Mouse (Mus musculus) spleen, adult 2 months (tissue): ENCODE measurements at regions not wholly inside any gene's neighbourhood (a gene's known extent, or its start where the extent isn't known, plus 50 kb on each side); places are given as distances from the start of the nearest gene placed in this dataset.

Experiments used
- DNase-seq, 2 experiments: peaks; one replicate each; pipeline versions ENCODE4 v3.0.0 to v3.0.0-alpha.2; 2012 to 2021; ENCODE audit warnings: low spot score in 2 of 2, low read depth in 1 of 2
- H3K27ac ChIP-seq: fragments of 200-500 bp; 2 replicates; pipeline ENCODE4 v1.5.1; 2012; ENCODE audit warnings: low read length, inconsistent platforms; ENCODE audit not compliant: insufficient read depth
- H3K27me3 ChIP-seq: fragments of 200-500 bp; 2 replicates; pipeline ENCODE4 v1.6.1; 2012; ENCODE audit warnings: mild to moderate bottlenecking, moderate library complexity, low read length, inconsistent platforms; ENCODE audit not compliant: control insufficient read depth, insufficient read depth
- H3K36me3 ChIP-seq: fragments of 200-500 bp; 2 replicates; pipeline ENCODE4 v1.6.1; 2012; ENCODE audit warnings: mild to moderate bottlenecking, low read length, inconsistent platforms; ENCODE audit not compliant: control insufficient read depth, insufficient read depth
- H3K4me1 ChIP-seq: fragments of 200-500 bp; 2 replicates; pipeline ENCODE4 v1.6.1; 2011; ENCODE audit warnings: inconsistent platforms; ENCODE audit not compliant: control insufficient read depth, insufficient read depth, insufficient read length
- H3K4me3 ChIP-seq: fragments of 200-500 bp; 2 replicates; pipeline ENCODE4 v1.5.1; 2011; ENCODE audit warnings: mild to moderate bottlenecking, inconsistent platforms; ENCODE audit not compliant: insufficient read depth, insufficient read length; ENCODE audit errors: extremely low read depth
- CTCF ChIP-seq: fragments of 200-500 bp; IDR thresholded peaks from 2 replicates; pipeline ENCODE4 v1.5.1; 2011; ENCODE audit warnings: mild to moderate bottlenecking, inconsistent platforms; ENCODE audit not compliant: insufficient read depth, insufficient read length, insufficient replicate concordance; ENCODE audit errors: extremely low read depth
- POLR2A ChIP-seq: fragments of 200-500 bp; IDR thresholded peaks from 2 replicates; pipeline ENCODE4 v1.6.1; 2011; ENCODE audit warnings: low read depth, low read length, inconsistent platforms
- WGBS: fragments of 180-500 bp; shearing (Covaris S2); methylation state at CpG from one replicate; pipeline ENCODE4 v1.1.7; 2018; 5-methylcytosine and 5-hydroxymethylcytosine counted together

DNA sequence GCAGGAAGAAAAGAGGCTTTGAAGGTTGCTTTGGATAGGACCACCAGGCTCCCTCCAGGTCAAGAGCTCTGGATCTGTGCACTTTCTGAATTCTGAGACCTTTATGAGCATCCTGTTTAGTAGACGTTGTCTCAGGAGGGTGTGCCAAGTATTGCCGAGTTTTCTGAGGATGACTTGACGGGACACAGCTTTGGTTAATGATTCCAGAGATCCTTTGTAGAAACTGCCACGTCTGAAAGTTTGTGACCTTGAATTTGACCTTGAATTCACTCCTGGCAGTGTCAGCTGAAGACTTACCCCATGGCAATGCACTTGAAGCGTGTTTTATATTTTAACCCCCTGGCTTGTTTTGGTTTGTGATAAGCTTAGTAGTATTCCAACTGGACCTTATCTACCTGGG lies 58.0 kb upstream of the Ercc6l2 start:
- no peaks in the 10 kb centered on the region for H3K4me1 ChIP-seq
- no peaks in the 10 kb centered on the region for H3K27me3 ChIP-seq
- H3K36me3 ChIP-seq: no peaks in the 10 kb centered on the region
- WGBS: 86% methylated on average over 5 of the region's 5 CpGs
- H3K4me3 ChIP-seq: no peak overlapping the region
- no peak for TF ChIP-seq POLR2A
- H3K27ac ChIP-seq: no peak overlapping the region
- DNase-seq: no peak

- Histone ChIP-seq H3K27ac (no peak overlapping the region), H3K36me3 (no peaks in the 10 kb centered on the region), H3K4me1 (no peaks in the 10 kb centered on the region), H3K27me3 (no peaks in the 10 kb centered on the region), H3K4me3 (no peak overlapping the region)
- TF ChIP-seq CTCF (no peak), POLR2A (no peak)
- no peak for DNase-seq
Observed at GRCm38 (mm10) chr13:63761542-63761941, 53.5 kb upstream of the Ercc6l2 start.
